Mouse (Mus musculus) stomach, postnatal 0 days (tissue): ENCODE data around the gene Ikbke. TPM values are rescaled to one million over a fixed set of nuclear protein-coding genes. Genes with fewer than 3 reads are reported as not detected.

ENCODE experiments used
- ATAC-seq: fragments of 200-750 bp; cut with Nextera tagmentation; 2 replicates; pipeline ENCODE4 v1.8.0; 2017; ENCODE audit not compliant: low FRiP score, low TSS enrichment
- DNase-seq: peaks from one replicate; pipeline ENCODE4 v3.0.0-alpha.2; 2016; ENCODE audit warnings: low spot score
- H3K27ac ChIP-seq: fragments of 300-500 bp; sonication (generic); replicated peaks from 2 replicates; pipeline ENCODE4 v1.5.1; 2014; ENCODE audit warnings: mild to moderate bottlenecking, control low read depth
- H3K27me3 ChIP-seq: fragments of 300-500 bp; sonication (generic); 2 replicates; pipeline ENCODE4 v1.6.1; 2014; ENCODE audit warnings: low read length; ENCODE audit not compliant: control insufficient read depth, insufficient read depth
- H3K36me3 ChIP-seq: fragments of 300-500 bp; sonication (generic); 2 replicates; pipeline ENCODE4 v1.6.1; 2014; ENCODE audit warnings: low read length, mixed read lengths; ENCODE audit not compliant: control insufficient read depth, insufficient read depth
- H3K4me1 ChIP-seq: fragments of 300-500 bp; sonication (generic); replicated peaks from 2 replicates; pipeline ENCODE4 v1.6.1; 2014; ENCODE audit warnings: antibody characterized with exemption; ENCODE audit not compliant: control insufficient read depth, insufficient read depth
- H3K4me2 ChIP-seq: fragments of 300-500 bp; sonication (generic); replicated peaks from 2 replicates; pipeline ENCODE4 v1.6.1; 2014; ENCODE audit warnings: low read depth, mild to moderate bottlenecking, control low read depth, moderate library complexity
- H3K4me3 ChIP-seq: fragments of 300-500 bp; sonication (generic); 2 replicates; pipeline ENCODE4 v1.5.1; 2014; ENCODE audit warnings: low read depth, low read length, control low read depth
- H3K9ac ChIP-seq: fragments of 300-500 bp; sonication (generic); 2 replicates; pipeline ENCODE4 v1.6.1; 2014; ENCODE audit warnings: mild to moderate bottlenecking, low read length, control low read depth, mixed read lengths
- H3K9me3 ChIP-seq: fragments of 300-500 bp; sonication (generic); 2 replicates; pipeline ENCODE4 v1.6.1; 2016; ENCODE audit warnings: low read length; ENCODE audit not compliant: control insufficient read depth
- CTCF ChIP-seq: IDR thresholded peaks from 2 replicates; pipeline ENCODE4 v1.5.1; 2016; ENCODE audit warnings: antibody characterized with exemption, low read depth, mild to moderate bottlenecking, moderate library complexity
- EP300 ChIP-seq: optimal IDR thresholded peaks from 2 replicates; pipeline ENCODE3; 2016; ENCODE audit warnings: antibody characterized with exemption
- WGBS: fragments of 180-500 bp; shearing (Covaris S2); extraction: QIAGEN DNeasy Blood & Tissue Kit; methylation state at CpG from one replicate; pipeline ENCODE4 v1.1.7; 2014; 5-methylcytosine and 5-hydroxymethylcytosine counted together
- polyA plus RNA-seq: library from polyadenylated mRNA; unstranded; fragments of >200 nt; fragmentation: Nextera tagmentation; extraction: Ambion mirVana; gene quantifications from 2 replicates; pipeline ENCODE4 v1.2.1, GENCODE M21; 2015

Gene Ikbke
- polyA plus RNA-seq, 1 experiment from 2014 or later = 4.5 TPM

GRCm38 (mm10) chr1:131228225-131228624 lies 51.2 kb downstream of the Ikbke start:
- no peaks in the 10 kb centered on the region for H3K9me3 ChIP-seq
- TF ChIP-seq CTCF (peak; percentile 71), EP300 (no peak)
- no peaks in the 10 kb centered on the region for H3K27me3 ChIP-seq
- WGBS = 31% methylated on average over 7 of the region's 7 CpGs
- peak; percentile 69 for ATAC-seq
- no peak overlapping the region for H3K4me2 ChIP-seq
- peak; percentile 27 for DNase-seq
- no peaks in the 10 kb centered on the region for H3K36me3 ChIP-seq
- no peak overlapping the region for H3K9ac ChIP-seq
- no peak overlapping the region for H3K4me3 ChIP-seq
- peak overlapping the region; percentile 49; the same call in 1 of the 2 replicates for H3K27ac ChIP-seq
- H3K4me1 ChIP-seq = no peaks in the 10 kb centered on the region

GRCm38 (mm10) chr1:131224848-131225471 lies 54.4 kb downstream of the Ikbke start:
- H3K4me3 ChIP-seq = no peak overlapping the region
- WGBS = 49% methylated on average over 12 of the region's 12 CpGs
- no peak for DNase-seq

GRCm38 (mm10) chr1:131223345-131223744 lies 56.1 kb downstream of the Ikbke start:
- WGBS = 80% methylated on average over 2 of the region's 2 CpGs
- H3K27me3 ChIP-seq = no peaks in the 10 kb centered on the region
- no peak overlapping the region for H3K9ac ChIP-seq
- H3K4me2 ChIP-seq = no peak overlapping the region
- H3K4me3 ChIP-seq = no peak overlapping the region
- ATAC-seq = no peak
- no peaks in the 10 kb centered on the region for H3K36me3 ChIP-seq
- H3K9me3 ChIP-seq = no peaks in the 10 kb centered on the region
- TF ChIP-seq EP300 (no peak), CTCF (no peak)
- no peaks in the 10 kb centered on the region for H3K4me1 ChIP-seq
- DNase-seq = no peak
- no peak overlapping the region for H3K27ac ChIP-seq

More at GRCm38 (mm10) chr1:131224848-131225471, 54.4 kb downstream of the Ikbke start:
- Histone ChIP-seq H3K4me2 (no peak overlapping the region), H3K4me1 (no peaks in the 10 kb centered on the region), H3K36me3 (no peaks in the 10 kb centered on the region), H3K27ac (0 out of 2 replicates have a peak overlapping the region, but pooled peaks have one; percentile 10), H3K27me3 (no peaks in the 10 kb centered on the region), H3K9ac (no peak overlapping the region), H3K9me3 (no peaks in the 10 kb centered on the region)
- no peak for ATAC-seq
- TF ChIP-seq CTCF = no peak
- TF ChIP-seq EP300 = no peak

GRCm38 (mm10) chr1:131221822-131222590 lies 57.4 kb downstream of the Ikbke start:
- DNase-seq = no peak
- Histone ChIP-seq H3K27me3 (no peaks in the 10 kb centered on the region), H3K9ac (no peak overlapping the region), H3K4me3 (no peak overlapping the region), H3K4me1 (no peaks in the 10 kb centered on the region), H3K9me3 (no peaks in the 10 kb centered on the region), H3K4me2 (no peak overlapping the region), H3K27ac (peak overlapping the region; percentile 71), H3K36me3 (no peaks in the 10 kb centered on the region)
- ATAC-seq = no peak
- 69% methylated on average over 13 of the region's 13 CpGs for WGBS
- TF ChIP-seq EP300 (no peak), CTCF (no peak)

GRCm38 (mm10) chr1:131218933-131219332 lies 60.5 kb downstream of the Ikbke start:
- Histone ChIP-seq H3K9me3 (no peaks in the 10 kb centered on the region), H3K27me3 (no peaks in the 10 kb centered on the region), H3K36me3 (no peaks in the 10 kb centered on the region), H3K27ac (no peak overlapping the region), H3K4me2 (no peak overlapping the region), H3K4me1 (peaks cover 4% of the 10 kb centered on the region; the same call in 1 of the 2 replicates), H3K9ac (no peak overlapping the region), H3K4me3 (no peak overlapping the region)
- no peak for DNase-seq
- TF ChIP-seq EP300 (no peak), CTCF (no peak)
- ATAC-seq = no peak
- 90% methylated on average over 11 of the region's 11 CpGs for WGBS

GRCm38 (mm10) chr1:131213361-131213760 lies 66.0 kb downstream of the Ikbke start:
- Histone ChIP-seq H3K9me3 (no peaks in the 10 kb centered on the region), H3K4me3 (no peak overlapping the region), H3K27me3 (no peaks in the 10 kb centered on the region), H3K36me3 (no peaks in the 10 kb centered on the region), H3K9ac (no peak overlapping the region), H3K27ac (no peak overlapping the region), H3K4me2 (no peak overlapping the region), H3K4me1 (peaks cover 4% of the 10 kb centered on the region; the same call in 1 of the 2 replicates)
- 50% methylated on average over 6 of the region's 6 CpGs for WGBS
- no peak for ATAC-seq
- no peak for DNase-seq
- no peak for TF ChIP-seq EP300
- TF ChIP-seq CTCF = no peak
